Mouse (Mus musculus): ENCODE measurements around the gene Kyat1. TPM values are rescaled to one million over a fixed set of nuclear protein-coding genes. Genes with fewer than 3 reads are reported as not detected.
"Not testable (repeated sequence)": the region's sequence is repeated elsewhere in the genome, so short reads cannot be mapped to it uniquely, and the experiment has no call there.

Kyat1 gene
- total RNA-seq, 2 experiments from 2014 or later: 27.4 to 27.9 TPM

DNA sequence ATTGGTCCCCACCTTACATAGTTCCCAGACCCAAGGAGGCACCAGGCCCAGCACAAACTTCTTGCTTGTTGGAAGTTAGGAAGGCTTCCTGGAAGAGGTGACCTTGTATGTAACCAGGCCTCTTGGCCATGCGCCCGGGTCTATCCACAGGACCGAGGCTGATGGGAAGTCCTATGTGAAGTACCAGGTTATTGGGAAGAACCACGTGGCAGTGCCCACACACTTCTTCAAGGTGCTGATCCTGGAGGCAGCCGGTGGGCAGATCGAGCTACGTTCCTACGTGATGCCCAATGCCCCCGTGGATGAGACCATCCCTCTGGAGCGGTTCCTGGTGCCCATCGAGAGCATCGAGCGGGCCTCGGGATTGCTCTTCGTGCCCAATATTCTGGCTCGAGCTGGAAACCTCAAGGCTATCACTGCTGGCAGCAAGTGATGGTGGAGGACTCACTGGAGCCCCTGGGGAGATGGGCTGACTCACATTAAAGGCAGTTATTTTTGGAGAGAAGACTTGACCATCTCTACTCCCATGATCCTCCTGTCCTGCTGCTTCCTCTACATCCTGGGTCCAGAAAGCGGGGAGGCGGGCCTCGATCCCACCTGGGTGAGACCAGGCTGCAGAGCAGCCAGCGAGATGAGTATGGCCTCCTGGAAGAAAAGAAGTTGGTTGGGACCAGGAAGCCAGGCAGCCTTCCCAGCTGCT, 32.0 kb downstream of the Kyat1 start:
- DNase-seq: no peak

DNA sequence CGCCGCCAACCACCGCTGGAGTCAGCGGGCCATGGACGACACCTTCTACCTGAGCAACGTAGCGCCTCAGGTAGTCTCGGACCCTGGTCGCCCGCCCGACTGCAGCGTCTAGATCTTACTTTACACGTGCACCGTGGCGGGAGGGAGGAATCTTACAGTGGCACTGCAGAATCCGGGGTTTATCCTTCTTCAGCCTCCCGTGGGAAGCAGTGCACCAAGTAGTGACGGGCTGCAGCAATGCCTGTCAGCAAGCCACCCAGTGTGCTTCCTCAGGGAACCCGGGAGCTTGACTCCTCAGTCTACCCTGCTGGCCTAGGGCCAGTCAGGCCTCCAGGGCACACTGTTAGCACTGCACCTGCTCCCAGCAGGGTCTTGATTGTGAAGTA, 33.7 kb downstream of the Kyat1 start:
- DNase-seq: no peak

DNA sequence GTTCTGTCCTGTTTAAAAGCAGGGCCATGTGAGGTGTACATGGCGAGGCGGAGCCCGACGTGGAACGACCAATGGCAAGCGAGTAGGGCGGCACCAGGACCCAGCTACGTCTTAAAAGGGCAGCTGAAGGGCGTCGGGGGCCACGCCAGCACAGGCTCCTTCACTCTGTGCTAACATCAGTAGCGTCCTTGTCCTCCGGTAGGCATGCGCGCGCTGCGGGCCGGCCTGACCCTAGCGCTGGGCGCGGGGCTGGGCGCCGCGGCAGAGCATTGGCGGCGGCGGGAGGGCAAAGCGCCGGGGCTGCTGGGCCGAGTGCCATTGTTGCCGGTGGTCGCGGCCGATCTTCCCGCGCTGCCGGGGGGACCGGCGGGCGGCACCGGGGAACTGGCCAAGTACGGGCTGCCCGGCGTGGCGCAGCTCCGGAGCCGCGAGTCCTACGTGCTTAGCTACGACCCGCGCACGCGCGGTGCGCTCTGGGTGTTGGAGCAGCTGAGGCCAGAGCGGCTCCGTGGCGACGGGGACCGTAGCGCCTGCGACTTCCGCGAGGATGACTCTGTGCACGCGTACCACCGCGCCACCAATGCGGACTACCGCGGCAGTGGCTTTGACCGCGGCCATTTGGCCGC, 34.2 kb downstream of the Kyat1 start, which contains the start of gene Endog:
Endog (plus strand) TSS at position 123 of the 626 bp plus-strand sequence.
- DNase-seq: peak; percentile 93

DNA sequence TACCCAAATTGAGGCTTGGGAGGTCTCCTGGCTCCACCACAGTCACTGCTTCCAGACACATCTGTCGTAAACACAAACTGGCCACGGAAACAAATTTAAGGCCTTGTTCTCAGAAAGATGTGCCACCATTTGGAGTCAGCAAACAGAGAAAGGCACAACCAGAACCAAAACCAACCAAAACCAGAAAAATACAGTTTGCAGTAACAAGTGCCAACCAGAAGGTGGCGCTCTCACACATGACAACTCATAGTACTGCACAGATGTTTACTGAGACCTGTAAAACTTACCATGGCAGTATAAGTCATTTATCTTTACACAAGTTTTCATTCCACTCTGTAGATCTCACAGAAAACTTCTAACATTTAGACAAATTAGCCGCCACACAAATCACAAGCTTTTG, 39.0 kb downstream of the Kyat1 start:
- DNase-seq: no peak

DNA sequence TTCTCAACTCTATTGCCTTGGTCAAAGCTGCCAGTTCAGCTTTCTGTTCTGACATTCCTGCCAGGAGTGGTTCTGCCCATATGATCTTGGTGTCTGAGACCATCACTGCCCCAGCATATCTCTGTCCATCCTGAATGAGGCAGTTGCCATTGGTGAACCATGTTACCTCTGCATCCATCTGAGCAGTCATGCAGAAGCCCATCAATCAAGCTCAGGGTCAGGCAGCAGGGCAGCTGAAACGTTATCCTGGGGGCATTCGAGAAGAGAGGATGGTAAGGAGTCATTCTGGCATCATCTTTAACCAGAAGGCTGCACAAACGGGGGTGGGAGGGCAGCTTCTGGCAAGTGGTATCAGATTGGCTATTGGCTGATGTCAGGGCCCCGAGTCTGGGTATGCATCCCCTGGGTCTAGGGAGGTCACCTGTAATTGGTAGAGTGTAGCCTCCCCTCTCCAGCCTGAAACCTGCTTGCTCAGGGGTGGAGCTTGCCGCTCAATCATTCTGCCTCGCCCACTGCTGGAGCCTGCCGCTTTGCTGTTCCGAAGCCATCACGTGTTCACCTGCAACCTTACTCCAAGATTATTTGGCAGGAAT, 41.2 kb downstream of the Kyat1 start:
- no peak for DNase-seq

- no peak for DNase-seq
Observed at GRCm38 (mm10) chr2:30161809-30162208, 43.8 kb downstream of the Kyat1 start.

DNA sequence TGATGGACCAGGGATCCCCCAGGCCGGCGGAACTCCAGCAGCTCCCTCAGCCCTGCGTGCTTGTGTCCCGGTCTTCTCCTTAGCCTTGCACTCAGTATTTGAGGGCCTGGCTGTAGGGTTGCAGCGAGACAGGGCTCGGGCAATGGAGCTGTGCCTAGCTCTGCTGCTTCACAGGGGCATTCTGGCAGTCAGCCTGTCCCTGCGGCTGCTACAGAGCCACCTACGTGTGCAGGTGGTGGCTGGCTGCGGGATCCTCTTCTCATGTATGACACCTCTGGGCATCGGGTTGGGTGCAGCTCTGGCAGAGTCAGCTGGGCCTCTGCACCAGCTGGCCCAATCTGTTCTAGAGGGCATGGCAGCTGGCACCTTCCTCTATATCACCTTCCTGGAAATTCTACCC, 45.8 kb downstream of the Kyat1 start:
- DNase-seq: not testable (repeated sequence)

DNA sequence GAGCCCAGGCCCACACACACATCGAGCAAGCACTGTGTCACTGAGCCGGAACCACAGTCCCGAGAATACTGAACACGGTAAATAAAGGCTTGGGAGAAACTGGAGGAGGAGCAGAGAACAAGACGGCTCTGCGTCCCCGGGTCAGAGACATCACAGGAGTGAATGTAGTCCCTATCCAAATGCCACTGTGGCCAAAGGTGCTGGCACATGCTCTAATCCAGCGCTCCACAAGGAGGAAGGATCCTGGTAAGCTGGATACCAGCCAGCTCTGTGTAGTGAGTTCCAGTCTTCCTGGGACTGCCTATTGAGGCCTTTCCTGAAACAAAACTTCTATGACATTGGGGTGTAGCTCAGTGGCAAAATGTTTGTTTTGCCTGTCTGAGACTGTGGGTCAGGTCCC, 53.0 kb downstream of the Kyat1 start:
- DNase-seq: peak; percentile 60

GRCm38 (mm10) chr2:30151840-30152239, 53.8 kb downstream of the Kyat1 start:
- no peak for DNase-seq

GRCm38 (mm10) chr2:30147466-30147865, 58.2 kb downstream of the Kyat1 start:
- DNase-seq: peak; percentile 89

GRCm38 (mm10) chr2:30144436-30144835, 61.2 kb downstream of the Kyat1 start:
- no peak for DNase-seq

- not testable (repeated sequence) for DNase-seq
Observed at GRCm38 (mm10) chr2:30140021-30140420, 65.6 kb downstream of the Kyat1 start.

DNA sequence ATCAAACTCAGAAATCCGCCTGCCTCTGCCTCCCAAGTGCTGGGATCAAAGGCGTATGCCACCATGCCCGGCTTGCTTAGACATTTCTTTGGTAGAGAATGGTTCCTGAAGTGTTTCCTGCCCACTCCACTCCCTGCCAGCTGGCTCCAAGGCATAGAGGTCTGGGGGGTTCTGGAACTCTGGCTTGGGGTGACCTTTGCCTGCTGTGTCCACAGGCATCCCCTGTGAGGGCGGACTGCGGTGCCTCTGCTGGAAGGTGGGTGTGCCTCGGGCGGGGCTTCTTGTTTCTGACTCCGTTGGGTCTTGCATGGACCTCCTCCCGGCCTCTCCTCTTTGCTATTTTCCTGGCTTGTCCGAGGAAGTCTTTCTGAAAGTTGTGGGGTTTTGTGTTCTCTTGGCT, 69.2 kb downstream of the Kyat1 start:
- DNase-seq: no peak

Other genes with a start within 250 kb of the Kyat1 start
- 100 to 1,000 TPM; 200 to 226 TPM for gene Sptan1, start 240.3 kb downstream of the Kyat1 start, total RNA-seq (2021)
- 10 to 100 TPM; 20.1 to 24.4 TPM for gene Wdr34, start 157.0 kb downstream of the Kyat1 start, total RNA-seq (2021)
- 100 to 1,000 TPM; 216 to 221 TPM for gene Set, start 148.5 kb downstream of the Kyat1 start, total RNA-seq (2021)
- gene Pkn3, start 128.2 kb downstream of the Kyat1 start, total RNA-seq (2021): 10 to 100 TPM in 1 of 2 experiments, 1 to 10 TPM in 1; 6.3 to 10.1 TPM
- 10 to 100 TPM; 14.9 to 19.0 TPM for gene Zdhhc12, start 112.2 kb downstream of the Kyat1 start, total RNA-seq (2021)
- 10 to 100 TPM; 29.9 to 45.4 TPM for gene Zer1, start 81.3 kb downstream of the Kyat1 start, total RNA-seq (2021)
- gene Tbc1d13, start 72.1 kb downstream of the Kyat1 start, total RNA-seq (2021): 10 to 100 TPM; 47.2 to 64.0 TPM
- 10 to 100 TPM; 55.6 to 58.2 TPM for gene Endog, start 34.4 kb downstream of the Kyat1 start, total RNA-seq (2021)
- 10 to 100 TPM; 18.1 TPM for gene Spout1, start 27.4 kb downstream of the Kyat1 start, total RNA-seq (2021)
- gene Lrrc8a, start 31.9 kb upstream of the Kyat1 start, total RNA-seq (2021): 10 to 100 TPM; 43.5 to 53.2 TPM
- gene Gm28035, start 34.7 kb upstream of the Kyat1 start, total RNA-seq (2021): 1 to 10 TPM; 1.9 to 2.0 TPM
- 10 to 100 TPM; 23.7 to 24.1 TPM for gene Phyhd1, start 60.4 kb upstream of the Kyat1 start, total RNA-seq (2021)
- gene Gm28038, start 75.2 kb upstream of the Kyat1 start, total RNA-seq (2021): not detected
- gene Dolk, start 80.5 kb upstream of the Kyat1 start, total RNA-seq (2021): 10 to 100 TPM; 43.4 to 46.2 TPM
- gene Nup188, start 80.5 kb upstream of the Kyat1 start, total RNA-seq (2021): 10 to 100 TPM; 37.9 to 45.3 TPM
- 10 to 100 TPM; 70.9 to 89.7 TPM for gene Sh3glb2, start 153.5 kb upstream of the Kyat1 start, total RNA-seq (2021)
- 100 to 1,000 TPM in 1 of 2 experiments, 10 to 100 TPM in 1; 97.5 to 111 TPM for gene Miga2, start 158.4 kb upstream of the Kyat1 start, total RNA-seq (2021)
- 10 to 100 TPM; 14.5 to 23.6 TPM for gene Dolpp1, start 186.4 kb upstream of the Kyat1 start, total RNA-seq (2021)
- 100 to 1,000 TPM; 317 to 355 TPM for gene Crat, start 210.0 kb upstream of the Kyat1 start, total RNA-seq (2021)
- 100 to 1,000 TPM; 152 to 170 TPM for gene Ptpa, start 210.2 kb upstream of the Kyat1 start, total RNA-seq (2021)

Data from adrenal gland, postnatal 10 days (tissue).